ENCODE assay signal across 20 mouse cellular contexts in genomic region chr3:65931542-65931941, GRCm38 (mm10). TPM values are rescaled to one million over a fixed set of nuclear protein-coding genes. Genes with fewer than 3 reads are reported as not detected.
DNase-seq lines count a peak whose midpoint lies in the region; ATAC-seq lines count a peak whose summit lies in the region.
"Had no signal": no experiment of that assay in that cellular context is flagged by ENCODE, and none has a peak within 500 bp of the region (broad histone marks: within the 10 kb centered on the region; RNA-seq: fewer than 3 reads in every experiment).

No protein-coding gene starts in this region.

- WGBS in forebrain, embryonic 11.5 days, result 82% methylated on average over 7 of the region's 7 CpGs

- no peak for ATAC-seq in forebrain, embryonic 11.5 days (replicated peaks; ENCODE audit: low FRiP score)
- ATAC-seq: activated CD4-positive, CD25-positive, alpha-beta regulatory T cell, adult 4 months; forebrain, embryonic 14.5 days; forebrain, embryonic 16.5 days; Patski had no signal

- DNase-seq in adrenal gland, postnatal 14 days, result peak; percentile 10
- DNase-seq in adrenal gland, adult 18-20 months (ENCODE audit: low spot score in 2 of 2), result no peak
- DNase-seq in 3T3-L1 (ENCODE audit: low read depth, low spot score) (peak; percentile 52), 416B (ENCODE audit: low read depth) (peak; percentile 23)
- no peak for DNase-seq in urinary bladder, postnatal 4 days (ENCODE audit: low spot score in 2 of 2)
- no peak for DNase-seq in forebrain, embryonic 11.5 days (ENCODE audit: low spot score)
- DNase-seq: adrenal gland, adult 8-10 months; adrenal gland, postnatal 36 days; cerebellum, adult 11-12 months; cerebellum, adult 2 months; cerebellum, adult 9-10 months; cerebellum, postnatal 10 days; cerebellum, postnatal 25 days had no signal

- H3K4me2 ChIP-seq in forebrain, embryonic 11.5 days (ENCODE audit: low read depth, low read length, severe bottlenecking), result no peak overlapping the region
- H3K4me2 ChIP-seq: embryonic facial prominence, embryonic 12.5 days; forebrain, embryonic 12.5 days had no signal

- H3K4me1 ChIP-seq in forebrain, embryonic 11.5 days (replicated peaks; ENCODE audit: control insufficient read depth, insufficient read depth, low read length), result peaks cover 9% of the 10 kb centered on the region; the same call in 1 of the 2 replicates

- no peaks in the 10 kb centered on the region for H3K9me3 ChIP-seq in forebrain, embryonic 11.5 days (ENCODE audit: control insufficient read depth, low read length)
- H3K9me3 ChIP-seq: embryonic facial prominence, embryonic 10.5 days; embryonic facial prominence, embryonic 12.5 days; forebrain, embryonic 12.5 days had no signal

- no peaks in the 10 kb centered on the region for H3K36me3 ChIP-seq in forebrain, embryonic 11.5 days (ENCODE audit: control insufficient read depth, insufficient read depth, low read length)
- H3K36me3 ChIP-seq: embryonic facial prominence, embryonic 10.5 days; embryonic facial prominence, embryonic 12.5 days; forebrain, embryonic 12.5 days had no signal

- no peak overlapping the region for H3K9ac ChIP-seq in forebrain, embryonic 11.5 days (ENCODE audit: low read length)
- H3K9ac ChIP-seq: embryonic facial prominence, embryonic 12.5 days; forebrain, embryonic 12.5 days had no signal

- no peak overlapping the region for H3K27ac ChIP-seq in forebrain, embryonic 11.5 days (ENCODE audit: low read depth, low read length)
- H3K27ac ChIP-seq: embryonic facial prominence, embryonic 10.5 days; embryonic facial prominence, embryonic 12.5 days; forebrain, embryonic 12.5 days had no signal

- no peak overlapping the region for H3K4me3 ChIP-seq in forebrain, embryonic 11.5 days (ENCODE audit: low read depth, low read length)
- H3K4me3 ChIP-seq: embryonic facial prominence, embryonic 10.5 days; embryonic facial prominence, embryonic 12.5 days; forebrain, embryonic 12.5 days had no signal

- H3K27me3 ChIP-seq in forebrain, embryonic 11.5 days (ENCODE audit: control insufficient read depth, insufficient read depth, low read length), result no peaks in the 10 kb centered on the region
- H3K27me3 ChIP-seq: embryonic facial prominence, embryonic 12.5 days; forebrain, embryonic 12.5 days; Patski had no signal

RNA-seq across cellular contexts. Expression of gene Ccnl1, which starts 26.5 kb away (rescaled TPM):
- 91.4 and 116 TPM in 2 replicates for total RNA-seq in adrenal gland, postnatal 14 days (2021)
- 100 to 1,000 TPM in 1 of 2 experiments, 10 to 100 TPM in 1; 89.0 to 102 TPM for total RNA-seq in adrenal gland, adult 18-20 months (2021)
- polyA plus RNA-seq in forebrain, embryonic 11.5 days (2014; fragmentation: Nextera tagmentation; extraction: Ambion mirVana), result 124 and 130 TPM in 2 replicates

Comparison
In these comparisons a context has a peak if more than half of its experiments do, and no peak if none do; other contexts are left out.
1. DNase-seq: peak in adrenal gland, postnatal 14 days (single experiment), 3T3-L1 (single experiment) and 416B (single experiment); none in adrenal gland, adult 18-20 months (0 of 2), urinary bladder, postnatal 4 days (0 of 2) and forebrain, embryonic 11.5 days (single experiment).